ENCODE assay signal across 8 mouse cellular contexts in genomic region chr17:27106745-27107144, GRCm38 (mm10). TPM values are rescaled to one million over a fixed set of nuclear protein-coding genes. Genes with fewer than 3 reads are reported as not detected.
DNase-seq lines count a peak whose midpoint lies in the region; ATAC-seq lines count a peak whose summit lies in the region.

No protein-coding gene starts in this region.

- DNase-seq in hindbrain, embryonic 11.5 days (ENCODE audit: low spot score), result peak; percentile 47
- peak; percentile 56 for DNase-seq in A20 (ENCODE audit: low read depth, low spot score)
- DNase-seq in R1 (ENCODE audit: low read depth, low spot score), result peak; percentile 79
- peak; percentile 29 for DNase-seq in lung, postnatal 14 days
- no peak for DNase-seq in layer of hippocampus, adult 9-10 months (ENCODE audit: low spot score)
- DNase-seq in left cerebral cortex, postnatal 14 days (ENCODE audit: low spot score in 2 of 2), result no peak
- no peak for DNase-seq in left cerebral cortex, adult 8-10 months (ENCODE audit: low spot score in 2 of 2)

- H3K27ac ChIP-seq in hindbrain, embryonic 11.5 days (ENCODE audit: low read depth, low read length), result no peak overlapping the region
- H3K27ac ChIP-seq in hindbrain, embryonic 13.5 days, result no peak overlapping the region

- H3K4me2 ChIP-seq in hindbrain, embryonic 11.5 days (replicated peaks; ENCODE audit: low read depth, low read length), result no peak overlapping the region
- H3K4me2 ChIP-seq in hindbrain, embryonic 13.5 days, result no peak overlapping the region

- 86% methylated on average over 9 of the region's 9 CpGs for WGBS in hindbrain, embryonic 11.5 days
- WGBS in hindbrain, embryonic 13.5 days, result 89% methylated on average over 9 of the region's 9 CpGs

- no peak overlapping the region for H3K4me3 ChIP-seq in hindbrain, embryonic 11.5 days (ENCODE audit: low read depth, low read length)
- no peak overlapping the region for H3K4me3 ChIP-seq in hindbrain, embryonic 13.5 days

- intact Hi-C loops in left cerebral cortex, postnatal 14 days (cut with DNase I), result no loop called here

- H3K9ac ChIP-seq in hindbrain, embryonic 11.5 days (ENCODE audit: low read depth, low read length), result no peak overlapping the region
- H3K9ac ChIP-seq in hindbrain, embryonic 13.5 days, result no peak overlapping the region

- H3K9me3 ChIP-seq in hindbrain, embryonic 11.5 days (ENCODE audit: control insufficient read depth, low read length), result no peaks in the 10 kb centered on the region
- H3K9me3 ChIP-seq in hindbrain, embryonic 13.5 days, result no peaks in the 10 kb centered on the region

- no peaks in the 10 kb centered on the region for H3K36me3 ChIP-seq in hindbrain, embryonic 11.5 days (ENCODE audit: control insufficient read depth, insufficient read depth, low read length)
- no peaks in the 10 kb centered on the region for H3K36me3 ChIP-seq in hindbrain, embryonic 13.5 days

- no peak for ATAC-seq in hindbrain, embryonic 11.5 days (ENCODE audit: low FRiP score)
- no peak for ATAC-seq in hindbrain, embryonic 13.5 days (ENCODE audit: low FRiP score)

- no peaks in the 10 kb centered on the region; the same call in 1 of the 2 replicates for H3K4me1 ChIP-seq in hindbrain, embryonic 11.5 days (replicated peaks; ENCODE audit: control insufficient read depth, insufficient read depth, low read length)
- H3K4me1 ChIP-seq in hindbrain, embryonic 13.5 days (replicated peaks), result 0 out of 2 replicates have a peak, but pooled peaks cover under 1% of the 10 kb centered on the region

- no peaks in the 10 kb centered on the region for H3K27me3 ChIP-seq in hindbrain, embryonic 11.5 days (ENCODE audit: control insufficient read depth, insufficient read depth, low read length)
- no peaks in the 10 kb centered on the region for H3K27me3 ChIP-seq in hindbrain, embryonic 13.5 days

RNA-seq across cellular contexts. Expression of gene Uqcc2, which starts 27.0 kb away (rescaled TPM):
- 326 and 345 TPM in 2 replicates for polyA plus RNA-seq in hindbrain, embryonic 11.5 days (2014; fragmentation: Nextera tagmentation; extraction: Ambion mirVana)
- polyA plus RNA-seq in hindbrain, embryonic 13.5 days (2015; fragmentation: Nextera tagmentation; extraction: Ambion mirVana), result 335 and 349 TPM in 2 replicates
- 100 to 1,000 TPM; 201 to 202 TPM for total RNA-seq in left cerebral cortex, postnatal 14 days (2021)
- 100 to 1,000 TPM; 226 to 249 (median 237) TPM for total RNA-seq in left cerebral cortex, adult 8-10 months (2022)

RNA-seq across cellular contexts. Expression of gene Itpr3, which starts 49.6 kb away (rescaled TPM):
- 1.2 and 1.3 TPM in 2 replicates for polyA plus RNA-seq in hindbrain, embryonic 11.5 days (2014; fragmentation: Nextera tagmentation; extraction: Ambion mirVana)
- polyA plus RNA-seq in hindbrain, embryonic 13.5 days (2015; fragmentation: Nextera tagmentation; extraction: Ambion mirVana), result 1.1 and 1.2 TPM in 2 replicates
- 1 to 10 TPM; 2.2 to 2.4 TPM for total RNA-seq in left cerebral cortex, postnatal 14 days (2021)
- total RNA-seq in left cerebral cortex, adult 8-10 months (2022), result 1 to 10 TPM; 3.7 to 5.3 (median 3.8) TPM

Comparison
In these comparisons a context has a peak if more than half of its experiments do, and no peak if none do; other contexts are left out.
1. DNase-seq: peak in hindbrain, embryonic 11.5 days (single experiment), A20 (single experiment), R1 (single experiment) and lung, postnatal 14 days (single experiment); none in layer of hippocampus, adult 9-10 months (single experiment), left cerebral cortex, postnatal 14 days (0 of 2) and left cerebral cortex, adult 8-10 months (0 of 2).